Mouse (Mus musculus) heart, embryonic 16.5 days (tissue): ENCODE results near the gene Mfsd5. TPM values are rescaled to one million over a fixed set of nuclear protein-coding genes. Genes with fewer than 3 reads are reported as not detected.
A peak's percentile ranks its signal among the peaks of the same experiment; 100 is the strongest.

Experiments used
- ATAC-seq: fragments of 200-750 bp; cut with Nextera tagmentation; replicated peaks from 2 replicates; pipeline ENCODE4 v1.8.0; 2017; ENCODE audit warnings: moderate number of reproducible peaks; ENCODE audit not compliant: insufficient read depth, low FRiP score; ENCODE audit errors: extremely low read depth
- H3K27ac ChIP-seq: fragments of 300-500 bp; sonication (generic); 2 replicates; pipeline ENCODE4 v1.5.1; 2014; ENCODE audit warnings: mild to moderate bottlenecking, low read length, control low read depth, moderate library complexity
- H3K27me3 ChIP-seq: fragments of 300-500 bp; sonication (generic); 2 replicates; pipeline ENCODE4 v1.6.1; 2014; ENCODE audit warnings: low read length, mixed read lengths; ENCODE audit not compliant: control insufficient read depth, insufficient read depth
- H3K36me3 ChIP-seq: fragments of 300-500 bp; sonication (generic); 2 replicates; pipeline ENCODE4 v1.6.1; 2014; ENCODE audit not compliant: control insufficient read depth, insufficient read depth
- H3K4me1 ChIP-seq: fragments of 300-500 bp; sonication (generic); 2 replicates; pipeline ENCODE4 v1.6.1; 2014; ENCODE audit warnings: low read length, mixed read lengths; ENCODE audit not compliant: control insufficient read depth, insufficient read depth
- H3K4me2 ChIP-seq: fragments of 300-500 bp; sonication (generic); 2 replicates; pipeline ENCODE4 v1.6.1; 2014; ENCODE audit warnings: low read depth, mild to moderate bottlenecking, control low read depth, low read length
- H3K4me3 ChIP-seq: fragments of 300-500 bp; sonication (generic); 2 replicates; pipeline ENCODE4 v1.5.1; 2014; ENCODE audit warnings: mild to moderate bottlenecking, control low read depth, low read length
- H3K9ac ChIP-seq: fragments of 300-500 bp; sonication (generic); 2 replicates; pipeline ENCODE4 v1.6.1; 2014; ENCODE audit warnings: low read length, control low read depth
- H3K9me3 ChIP-seq: fragments of 300-500 bp; sonication (generic); replicated peaks from 2 replicates; pipeline ENCODE4 v1.6.1; 2016; ENCODE audit warnings: low read length; ENCODE audit not compliant: control insufficient read depth
- WGBS: fragments of 180-500 bp; shearing (Covaris S2); extraction: QIAGEN DNeasy Blood & Tissue Kit; methylation state at CpG from one replicate; pipeline ENCODE4 v1.1.7; 2014; 5-methylcytosine and 5-hydroxymethylcytosine counted together
- polyA plus RNA-seq: library from polyadenylated mRNA; unstranded; fragments of >200 nt; fragmentation: Nextera tagmentation; extraction: Ambion mirVana; gene quantifications from 2 replicates; pipeline ENCODE4 v1.2.1, GENCODE M21; 2015

Gene Mfsd5
- polyA plus RNA-seq, 1 experiment from 2014 or later: 43.8 TPM

DNA sequence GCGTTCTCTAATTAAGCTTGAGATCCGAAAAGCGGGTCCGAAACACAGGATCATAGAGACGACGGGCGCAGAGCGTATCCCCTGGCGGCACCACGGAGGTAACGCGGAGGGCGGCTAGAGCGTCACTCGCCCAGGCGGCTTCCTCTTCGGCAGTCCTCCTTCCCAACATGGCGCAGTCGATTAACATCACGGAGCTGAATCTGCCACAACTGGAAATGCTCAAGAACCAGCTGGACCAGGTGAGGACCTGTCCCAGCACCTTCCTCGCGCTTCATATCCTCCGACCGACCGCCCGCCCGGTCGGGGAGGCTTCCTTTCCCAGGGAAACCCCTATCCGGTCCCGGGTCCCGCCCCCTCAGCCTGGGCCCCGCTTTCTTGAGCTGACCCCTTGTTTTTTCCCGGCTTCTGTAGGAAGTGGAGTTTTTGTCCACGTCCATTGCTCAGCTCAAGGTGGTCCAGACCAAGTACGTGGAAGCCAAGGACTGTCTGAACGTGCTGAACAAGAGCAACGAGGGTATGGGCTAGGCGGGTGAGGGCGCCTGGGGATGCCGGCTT is 46.8 kb downstream of the Mfsd5 start, which contains the start of gene Pfdn5:
TSS of gene Pfdn5 (plus strand) at position 95 of the 555 bp plus-strand sequence.
- peak; percentile 91 for ATAC-seq
- H3K4me3 ChIP-seq: peak within 1 kb of the TSS; percentile 67
- no peaks in the 10 kb centered on the region for H3K9me3 ChIP-seq
- H3K4me1 ChIP-seq: peaks cover 11% of the 10 kb centered on the region
- peak within 1 kb of the TSS; percentile 92 for H3K4me2 ChIP-seq
- peak within 1 kb of the TSS; percentile 81 for H3K27ac ChIP-seq
- WGBS: under 1% methylated on average over 40 of the region's 40 CpGs
- peaks cover 32% of the 10 kb centered on the region for H3K36me3 ChIP-seq
- H3K9ac ChIP-seq: peak within 1 kb of the TSS; percentile 75
- no peaks in the 10 kb centered on the region for H3K27me3 ChIP-seq

DNA sequence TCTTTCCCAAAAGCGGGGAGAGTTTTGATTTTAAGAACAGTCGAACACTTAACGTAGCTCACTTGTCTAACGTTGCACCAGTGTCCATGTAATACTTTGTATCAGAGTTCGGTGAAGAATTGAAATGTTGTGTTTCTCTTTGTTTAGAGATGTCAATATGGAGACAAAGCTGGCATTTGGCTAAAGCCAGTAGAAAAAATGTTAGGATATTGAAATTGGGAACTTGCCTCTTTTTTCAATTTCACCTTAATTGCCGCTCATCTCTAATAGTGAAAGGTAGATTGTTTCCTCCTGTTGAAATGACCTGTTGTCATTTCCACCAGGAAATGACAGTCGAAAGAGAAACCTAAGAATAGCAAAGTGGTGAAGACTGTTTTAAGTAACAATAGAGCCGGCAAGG is 47.6 kb downstream of the Mfsd5 start:
- no peak for ATAC-seq
- Histone ChIP-seq H3K4me2 (peak overlapping the region; percentile 92), H3K4me1 (peaks cover 15% of the 10 kb centered on the region), H3K9me3 (no peaks in the 10 kb centered on the region), H3K9ac (peak overlapping the region; percentile 75), H3K27ac (peak overlapping the region; percentile 81), H3K36me3 (peaks cover 27% of the 10 kb centered on the region), H3K4me3 (peak overlapping the region; percentile 67), H3K27me3 (no peaks in the 10 kb centered on the region)
- 55% methylated on average over 8 of the region's 8 CpGs for WGBS

Other genes with a start within 250 kb of the Mfsd5 start
- gene Eif4b, start 205.7 kb upstream of the Mfsd5 start, polyA plus RNA-seq: 71.5 and 75.0 TPM in 2 replicates
- gene Tns2, start 179.0 kb upstream of the Mfsd5 start, polyA plus RNA-seq: 33.2 and 35.1 TPM in 2 replicates
- 19.8 and 21.8 TPM in 2 replicates for gene Spryd3, start 143.2 kb upstream of the Mfsd5 start, polyA plus RNA-seq
- gene Igfbp6, start 135.1 kb upstream of the Mfsd5 start, polyA plus RNA-seq: 11.9 and 15.0 TPM in 2 replicates
- gene Soat2, start 128.9 kb upstream of the Mfsd5 start, polyA plus RNA-seq: 0.24 and 0.42 TPM in 2 replicates
- 30.2 and 33.2 TPM in 2 replicates for gene Zfp740, start 76.2 kb upstream of the Mfsd5 start, polyA plus RNA-seq
- 38.3 and 43.7 TPM in 2 replicates for gene Csad, start 74.7 kb upstream of the Mfsd5 start, polyA plus RNA-seq
- 3.9 and 6.9 TPM in 2 replicates for gene Itgb7, start 47.5 kb upstream of the Mfsd5 start, polyA plus RNA-seq
- 8.9 and 11.8 TPM in 2 replicates for gene Rarg, start 21.9 kb upstream of the Mfsd5 start, polyA plus RNA-seq
- gene Gm9918, start 8.9 kb upstream of the Mfsd5 start, polyA plus RNA-seq: 0.11 and 0.12 TPM in 2 replicates
- gene Espl1, start 16.8 kb downstream of the Mfsd5 start, polyA plus RNA-seq: 18.2 and 21.1 TPM in 2 replicates
- 274 and 277 TPM in 2 replicates for gene Pfdn5, start 46.7 kb downstream of the Mfsd5 start, polyA plus RNA-seq
- 56.6 and 67.9 TPM in 2 replicates for gene Myg1, start 52.3 kb downstream of the Mfsd5 start, polyA plus RNA-seq
- gene Aaas, start 71.3 kb downstream of the Mfsd5 start, polyA plus RNA-seq: 49.3 and 55.6 TPM in 2 replicates
- 0.11 and 0.20 TPM in 2 replicates for gene Sp7, start 87.7 kb downstream of the Mfsd5 start, polyA plus RNA-seq
- 5.0 and 5.5 TPM in 2 replicates for gene Sp1, start 126.7 kb downstream of the Mfsd5 start, polyA plus RNA-seq
- gene Amhr2, start 165.9 kb downstream of the Mfsd5 start, polyA plus RNA-seq: 6.6 and 7.6 TPM in 2 replicates
- 86.7 and 92.2 TPM in 2 replicates for gene Prr13, start 179.6 kb downstream of the Mfsd5 start, polyA plus RNA-seq
- gene Pcbp2, start 191.1 kb downstream of the Mfsd5 start, polyA plus RNA-seq: 136 and 140 TPM in 2 replicates
- gene Gm10337, start 224.3 kb downstream of the Mfsd5 start, polyA plus RNA-seq: 4.1 TPM in 1 of 2 replicates, not detected in the other
- gene Map3k12, start 237.6 kb downstream of the Mfsd5 start, polyA plus RNA-seq: 10.3 and 11.3 TPM in 2 replicates
- gene Tarbp2, start 238.7 kb downstream of the Mfsd5 start, polyA plus RNA-seq: 88.1 and 95.1 TPM in 2 replicates
- 2.1 and 2.6 TPM in 2 replicates for gene Npff, start 245.5 kb downstream of the Mfsd5 start, polyA plus RNA-seq